9 mouse cellular contexts compared by ENCODE assay signal in genomic region chr11:115224889-115225288, GRCm38 (mm10). TPM values are rescaled to one million over a fixed set of nuclear protein-coding genes. Genes with fewer than 3 reads are reported as not detected.
DNase-seq lines count a peak whose midpoint lies in the region; ATAC-seq and TF ChIP-seq lines count a peak whose summit lies in the region.
"Had no signal": no experiment of that assay in that cellular context is flagged by ENCODE, and none has a peak within 500 bp of the region (broad histone marks: within the 10 kb centered on the region; RNA-seq: fewer than 3 reads in every experiment).

No protein-coding gene starts in this region.

- TF ChIP-seq CTCF in heart, adult 2 months (IDR thresholded peaks at IDR 0.05), result peak; percentile 69
- peak; percentile 78 for TF ChIP-seq CTCF in lung, postnatal 0 days (IDR thresholded peaks at IDR 0.05)

- TF ChIP-seq EP300 in heart, adult 2 months (IDR thresholded peaks at IDR 0.05; ENCODE audit: insufficient read depth, low read depth, low read length), result no peak
- no peak for TF ChIP-seq EP300 in lung, postnatal 0 days (IDR thresholded peaks at IDR 0.05)

- no peaks in the 10 kb centered on the region for H3K9me3 ChIP-seq in lung, postnatal 0 days (ENCODE audit: low read length)
- H3K9me3 ChIP-seq: neural tube, embryonic 13.5 days had no signal

- TF ChIP-seq POLR2A in heart, adult 2 months (IDR thresholded peaks at IDR 0.05; ENCODE audit: insufficient read depth, low read depth, low read length), result no peak

- H3K27me3 ChIP-seq in heart, adult 2 months (ENCODE audit: control insufficient read depth, insufficient read depth, low read length), result no peaks in the 10 kb centered on the region
- no peaks in the 10 kb centered on the region for H3K27me3 ChIP-seq in lung, postnatal 0 days (replicated peaks; ENCODE audit: insufficient read depth, low read length)

- peak; percentile 28 to 61 for DNase-seq in heart, adult 2 months
- no peak for DNase-seq in heart, adult 9 months (ENCODE audit: low spot score in 2 of 2)
- peak; percentile 83 for DNase-seq in right cerebral cortex, postnatal 4 days
- no peak for DNase-seq in right cerebral cortex, adult 18-20 months
- peak; percentile 74 for DNase-seq in cerebellum, adult 8-10 months
- DNase-seq in frontal cortex, postnatal 36 days (ENCODE audit: low spot score in 2 of 2), result peak; percentile 27 to 53
- peak; percentile 73 for DNase-seq in lung, postnatal 0 days (ENCODE audit: low spot score)
- DNase-seq in thymus, postnatal 25 days, result peak; percentile 83

- no peak overlapping the region for H3K27ac ChIP-seq in heart, adult 2 months
- no peak overlapping the region for H3K27ac ChIP-seq in lung, postnatal 0 days (ENCODE audit: low read length)
- H3K27ac ChIP-seq: neural tube, embryonic 13.5 days had no signal

- 0 out of 2 replicates have a peak, but pooled peaks have one; percentile 15 for ATAC-seq in lung, postnatal 0 days

- no peak overlapping the region for H3K9ac ChIP-seq in heart, adult 2 months (ENCODE audit: low read depth, low read length)
- no peak overlapping the region for H3K9ac ChIP-seq in lung, postnatal 0 days (replicated peaks; ENCODE audit: low read depth)
- H3K9ac ChIP-seq: neural tube, embryonic 13.5 days had no signal

- H3K4me2 ChIP-seq in lung, postnatal 0 days (replicated peaks; ENCODE audit: low read depth, low read length), result no peak overlapping the region
- H3K4me2 ChIP-seq: neural tube, embryonic 13.5 days had no signal

- no peaks in the 10 kb centered on the region for H3K36me3 ChIP-seq in heart, adult 2 months (ENCODE audit: control insufficient read depth, insufficient read depth, low read length)
- H3K36me3 ChIP-seq in lung, postnatal 0 days (ENCODE audit: insufficient read depth, low read length), result no peaks in the 10 kb centered on the region
- H3K36me3 ChIP-seq: neural tube, embryonic 13.5 days had no signal

- WGBS in heart, adult 2 months, result 48% methylated on average over 8 of the region's 8 CpGs
- 55% methylated on average over 8 of the region's 8 CpGs for WGBS in lung, postnatal 0 days

- H3K79me2 ChIP-seq in heart, adult 2 months (replicated peaks; ENCODE audit: control insufficient read depth, insufficient read depth, low read length), result no peaks in the 10 kb centered on the region

- intact Hi-C loops in heart, adult 2 months (cut with DNase I), result no loop called here

- H3K4me3 ChIP-seq in heart, adult 2 months, result no peak overlapping the region
- H3K4me3 ChIP-seq in lung, postnatal 0 days (ENCODE audit: low read depth, low read length), result no peak overlapping the region
- H3K4me3 ChIP-seq: neural tube, embryonic 13.5 days had no signal

- peaks cover 7% of the 10 kb centered on the region for H3K4me1 ChIP-seq in heart, adult 2 months (ENCODE audit: control insufficient read depth, insufficient read depth, low read length)
- H3K4me1 ChIP-seq in lung, postnatal 0 days (ENCODE audit: insufficient read depth, low read depth, low read length), result peaks cover 13% of the 10 kb centered on the region

RNA-seq across cellular contexts. Expression of gene Nat9, which starts 37.2 kb away (rescaled TPM):
- 10 to 100 TPM; 18.5 to 23.6 TPM for total RNA-seq in heart, adult 2 months (2021)
- polyA plus RNA-seq in heart, adult 2 months (2012; rRNA removed), result 20.2 and 31.5 TPM in 2 replicates
- 30.3 and 30.8 TPM in 2 replicates for polyA plus RNA-seq in lung, postnatal 0 days (2015; fragmentation: Nextera tagmentation; extraction: Ambion mirVana)

RNA-seq across cellular contexts. Expression of gene Tmem104, which starts 37.6 kb away (rescaled TPM):
- 10 to 100 TPM in 1 of 2 experiments, 1 to 10 TPM in 1; 8.8 to 11.6 TPM for total RNA-seq in heart, adult 2 months (2021)
- 8.6 and 9.9 TPM in 2 replicates for polyA plus RNA-seq in heart, adult 2 months (2012; rRNA removed)
- 9.6 and 10.5 TPM in 2 replicates for polyA plus RNA-seq in lung, postnatal 0 days (2015; fragmentation: Nextera tagmentation; extraction: Ambion mirVana)

RNA-seq across cellular contexts. Expression of gene Grin2c, which starts 42.2 kb away (rescaled TPM):
- under 1 TPM; 0.25 to 0.26 TPM for total RNA-seq in heart, adult 2 months (2021)
- polyA plus RNA-seq in heart, adult 2 months (2012; rRNA removed), result 1.6 and 2.0 TPM in 2 replicates
- polyA plus RNA-seq in lung, postnatal 0 days (2015; fragmentation: Nextera tagmentation; extraction: Ambion mirVana), result 0.11 TPM in 2 replicates

RNA-seq across cellular contexts. Expression of gene Fdxr, which starts 52.0 kb away (rescaled TPM):
- total RNA-seq in heart, adult 2 months (2021), result 1 to 10 TPM; 7.1 to 8.8 TPM
- 8.4 and 8.7 TPM in 2 replicates for polyA plus RNA-seq in heart, adult 2 months (2012; rRNA removed)
- 6.9 and 7.9 TPM in 2 replicates for polyA plus RNA-seq in lung, postnatal 0 days (2015; fragmentation: Nextera tagmentation; extraction: Ambion mirVana)

Comparison
In these comparisons a context has a peak if more than half of its experiments do, and no peak if none do; other contexts are left out.
1. DNase-seq: peak in heart, adult 2 months (2 of 2), right cerebral cortex, postnatal 4 days (single experiment), cerebellum, adult 8-10 months (single experiment), frontal cortex, postnatal 36 days (2 of 2), lung, postnatal 0 days (single experiment) and thymus, postnatal 25 days (single experiment); none in heart, adult 9 months (0 of 2) and right cerebral cortex, adult 18-20 months (single experiment).